Mouse (Mus musculus) neural tube, embryonic 12.5 days (tissue): ENCODE measurements around the gene Nod2. TPM values are rescaled to one million over a fixed set of nuclear protein-coding genes. Genes with fewer than 3 reads are reported as not detected.
"Not testable (repeated sequence)": the region's sequence is repeated elsewhere in the genome, so short reads cannot be mapped to it uniquely, and the experiment has no call there.

ENCODE experiments used
- ATAC-seq: fragments of 200-750 bp; cut with Nextera tagmentation; 2 replicates; pipeline ENCODE4 v1.8.0; 2017; ENCODE audit warnings: low read depth, mild to moderate bottlenecking, moderate TSS enrichment, moderate library complexity; ENCODE audit not compliant: low FRiP score
- H3K27ac ChIP-seq: fragments of 300-500 bp; sonication (generic); 2 replicates; pipeline ENCODE4 v1.5.1; 2016
- H3K27me3 ChIP-seq: fragments of 300-500 bp; sonication (generic); replicated peaks from 2 replicates; pipeline ENCODE4 v1.6.1; 2016; ENCODE audit warnings: mild to moderate bottlenecking
- H3K36me3 ChIP-seq: fragments of 300-500 bp; sonication (generic); 2 replicates; pipeline ENCODE4 v1.6.1; 2016; ENCODE audit warnings: mild to moderate bottlenecking
- H3K4me1 ChIP-seq: fragments of 300-500 bp; sonication (generic); 2 replicates; pipeline ENCODE4 v1.6.1; 2016
- H3K4me2 ChIP-seq: fragments of 300-500 bp; sonication (generic); replicated peaks from 2 replicates; pipeline ENCODE4 v1.6.1; 2016; ENCODE audit warnings: mild to moderate bottlenecking
- H3K4me3 ChIP-seq: fragments of 300-500 bp; sonication (generic); 2 replicates; pipeline ENCODE4 v1.5.1; 2016
- H3K9ac ChIP-seq: fragments of 300-500 bp; sonication (generic); 2 replicates; pipeline ENCODE4 v1.6.1; 2016; ENCODE audit warnings: mild to moderate bottlenecking
- H3K9me3 ChIP-seq: fragments of 300-500 bp; sonication (generic); 2 replicates; pipeline ENCODE4 v1.6.1; 2016; ENCODE audit warnings: mild to moderate bottlenecking
- WGBS: fragments of 180-500 bp; shearing (Covaris S2); methylation state at CpG from one replicate; pipeline ENCODE4 v1.1.7; 2016; 5-methylcytosine and 5-hydroxymethylcytosine counted together
- polyA plus RNA-seq: library from polyadenylated mRNA; unstranded; fragments of >200 nt; fragmentation: Nextera tagmentation; extraction: Ambion mirVana; gene quantifications from 2 replicates; pipeline ENCODE4 v1.2.1, GENCODE M21; 2016

Nod2 gene
- polyA plus RNA-seq, 1 experiment from 2014 or later = 0.16 TPM

DNA sequence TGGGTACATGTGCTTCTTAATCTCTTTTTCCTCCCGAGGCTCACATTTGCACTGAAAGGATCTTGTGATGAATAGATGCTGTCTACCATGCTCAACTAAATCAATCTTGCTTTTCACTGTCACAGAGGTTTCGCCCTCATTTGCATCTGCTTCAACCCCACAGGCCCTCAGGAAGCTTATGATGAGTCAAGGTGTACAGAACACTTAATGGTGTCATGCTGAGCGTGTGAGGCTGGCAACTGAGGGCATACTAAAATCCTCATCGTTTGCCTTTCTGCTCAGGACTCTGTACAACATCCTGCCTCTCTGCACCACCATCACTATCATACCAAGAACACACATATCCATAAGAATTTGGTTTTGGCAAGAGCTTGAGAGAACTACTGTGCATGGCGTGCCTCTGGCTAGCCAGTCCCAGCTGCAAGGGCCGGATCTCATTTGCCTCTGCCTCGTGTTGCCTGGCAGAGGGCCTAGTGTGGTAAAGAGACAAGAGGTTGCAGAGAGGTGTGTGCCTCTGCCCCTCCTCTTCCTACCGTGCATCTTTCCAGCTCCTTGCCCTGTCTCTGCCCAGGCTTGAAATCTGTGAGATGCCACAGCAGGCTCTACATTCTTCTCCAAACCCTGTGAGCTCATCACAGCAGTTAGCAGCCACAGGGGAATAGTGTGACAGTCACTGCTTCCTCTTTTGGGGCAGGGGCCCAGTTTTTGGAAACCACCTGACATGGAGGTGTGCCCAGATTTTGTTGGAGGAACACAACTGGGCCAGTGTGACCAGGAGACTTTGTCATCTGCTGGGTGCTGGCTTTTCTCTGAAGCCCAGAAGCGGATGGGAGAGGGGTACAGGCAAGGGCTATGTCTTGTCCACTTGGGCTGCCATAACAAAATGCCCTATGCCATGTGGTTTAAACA is 9.8 kb upstream of the Nod2 start:
- H3K9ac ChIP-seq = no peak overlapping the region
- no peaks in the 10 kb centered on the region for H3K9me3 ChIP-seq
- WGBS = 74% methylated on average over 9 of the region's 9 CpGs
- no peaks in the 10 kb centered on the region for H3K27me3 ChIP-seq
- no peaks in the 10 kb centered on the region for H3K36me3 ChIP-seq
- no peak overlapping the region for H3K4me2 ChIP-seq
- no peak overlapping the region for H3K4me3 ChIP-seq
- no peak for ATAC-seq
- H3K27ac ChIP-seq = no peak overlapping the region
- H3K4me1 ChIP-seq = no peaks in the 10 kb centered on the region

DNA sequence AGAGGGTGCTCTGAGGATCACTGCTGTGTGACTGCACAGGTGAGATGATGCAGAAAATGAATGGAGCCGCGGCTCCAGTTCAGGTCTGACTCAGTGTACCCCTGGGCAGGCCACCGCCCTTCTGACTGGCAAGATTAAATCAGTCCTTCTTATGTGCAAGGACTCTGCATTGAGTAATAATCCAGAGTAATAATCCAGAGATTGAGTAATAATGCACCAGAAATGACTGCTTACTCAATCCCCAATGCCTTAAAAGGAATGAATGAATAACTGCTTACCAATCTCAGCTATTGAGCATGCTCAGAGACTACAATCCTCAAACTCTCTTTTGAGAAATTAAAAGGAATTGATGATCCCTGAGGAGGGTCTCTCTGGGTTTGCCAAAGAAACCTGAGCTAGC is 8.2 kb upstream of the Nod2 start:
- Histone ChIP-seq H3K4me2 (no peak overlapping the region), H3K4me1 (no peaks in the 10 kb centered on the region), H3K9me3 (no peaks in the 10 kb centered on the region), H3K27ac (no peak overlapping the region), H3K27me3 (no peaks in the 10 kb centered on the region), H3K9ac (no peak overlapping the region), H3K4me3 (no peak overlapping the region), H3K36me3 (no peaks in the 10 kb centered on the region)
- 100% methylated on average over 3 of the region's 3 CpGs for WGBS
- ATAC-seq = no peak

- 67% methylated on average over 5 of the region's 5 CpGs for WGBS
- no peaks in the 10 kb centered on the region for H3K36me3 ChIP-seq
- peaks cover 10% of the 10 kb centered on the region for H3K4me1 ChIP-seq
These were observed 4.2 kb upstream of the Nod2 start for GRCm38 (mm10) chr8:88642734-88643564.

DNA sequence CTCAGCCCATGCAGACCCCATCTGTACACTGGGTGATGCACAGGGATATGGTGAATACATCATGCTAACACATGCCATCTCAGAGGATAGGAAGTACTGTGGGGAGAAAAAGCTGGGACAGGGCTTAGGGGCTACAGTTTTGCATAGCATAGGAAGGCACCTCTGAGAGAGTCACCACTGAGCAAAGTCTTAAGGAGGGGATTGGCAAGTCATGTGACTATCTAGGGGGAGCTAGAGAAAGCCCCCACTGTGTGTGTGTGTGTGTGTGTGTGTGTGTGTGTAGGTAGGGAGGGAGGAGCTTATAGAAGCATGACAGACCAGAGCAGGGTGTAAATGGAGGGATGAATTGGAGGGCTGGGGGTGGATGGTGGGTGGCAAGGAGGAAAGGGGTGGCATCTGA is 1.2 kb downstream of the Nod2 start:
- Histone ChIP-seq H3K36me3 (no peaks in the 10 kb centered on the region), H3K4me2 (0 out of 2 replicates have a peak overlapping the region, but pooled peaks have one; percentile 69), H3K27me3 (peaks cover 5% of the 10 kb centered on the region), H3K4me1 (peaks cover 15% of the 10 kb centered on the region), H3K4me3 (no peak overlapping the region), H3K9ac (no peak overlapping the region), H3K27ac (no peak overlapping the region), H3K9me3 (no peaks in the 10 kb centered on the region)
- ATAC-seq = no peak

More at GRCm38 (mm10) chr8:88642734-88643564, 4.2 kb upstream of the Nod2 start:
- H3K27ac ChIP-seq = no peak overlapping the region
- H3K9me3 ChIP-seq = no peaks in the 10 kb centered on the region
- no peak overlapping the region for H3K9ac ChIP-seq
- no peak for ATAC-seq
- H3K4me2 ChIP-seq = no peak overlapping the region
- H3K4me3 ChIP-seq = no peak overlapping the region
- H3K27me3 ChIP-seq = peaks cover 2% of the 10 kb centered on the region

GRCm38 (mm10) chr8:88650016-88650708 is 3.0 kb downstream of the Nod2 start:
- ATAC-seq = no peak

DNA sequence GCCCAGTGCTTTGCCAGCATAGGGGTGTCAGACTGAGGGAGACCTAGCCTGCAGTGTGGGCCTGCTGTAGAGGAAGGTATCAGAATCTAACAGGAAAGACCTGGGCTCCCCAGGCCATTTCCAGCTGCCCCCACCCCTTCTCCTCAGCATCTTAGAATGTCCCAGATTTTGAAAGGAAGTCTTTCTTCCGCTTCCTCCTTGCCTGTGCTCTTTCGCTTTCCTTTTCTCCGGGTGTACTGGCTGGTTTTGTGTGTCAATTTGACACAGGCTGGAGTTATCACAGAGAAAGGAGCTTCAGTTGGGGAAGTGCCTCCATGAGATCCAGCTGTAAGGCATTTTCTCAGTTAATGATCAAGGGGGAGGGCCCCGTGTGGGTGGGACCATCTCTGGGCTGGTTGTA is 4.0 kb downstream of the Nod2 start:
- H3K4me3 ChIP-seq, H3K4me2 ChIP-seq, H3K27me3 ChIP-seq, H3K9ac ChIP-seq, H3K9me3 ChIP-seq, H3K36me3 ChIP-seq, ATAC-seq, H3K27ac ChIP-seq: not testable (repeated sequence)
- H3K4me1 ChIP-seq = peaks cover 15% of the 10 kb centered on the region
- WGBS = 73% methylated on average over 4 of the region's 4 CpGs

More at GRCm38 (mm10) chr8:88650016-88650708, 3.0 kb downstream of the Nod2 start:
- H3K9ac ChIP-seq = no peak overlapping the region
- no peaks in the 10 kb centered on the region for H3K36me3 ChIP-seq
- H3K4me3 ChIP-seq = no peak overlapping the region
- H3K4me2 ChIP-seq = no peak overlapping the region
- H3K27me3 ChIP-seq = peaks cover 5% of the 10 kb centered on the region
- 82% methylated on average over 6 of the region's 6 CpGs for WGBS
- no peak overlapping the region for H3K27ac ChIP-seq
- no peaks in the 10 kb centered on the region for H3K9me3 ChIP-seq
- H3K4me1 ChIP-seq = peaks cover 15% of the 10 kb centered on the region

GRCm38 (mm10) chr8:88655334-88655733 is 8.2 kb downstream of the Nod2 start:
- H3K4me2 ChIP-seq = no peak overlapping the region
- no peaks in the 10 kb centered on the region for H3K4me1 ChIP-seq
- H3K27me3 ChIP-seq = no peaks in the 10 kb centered on the region; the same call in 1 of the 2 replicates
- no peak overlapping the region for H3K4me3 ChIP-seq
- no peaks in the 10 kb centered on the region for H3K9me3 ChIP-seq
- ATAC-seq = no peak
- no peak overlapping the region for H3K27ac ChIP-seq
- no peak overlapping the region for H3K9ac ChIP-seq
- no peaks in the 10 kb centered on the region for H3K36me3 ChIP-seq

DNA sequence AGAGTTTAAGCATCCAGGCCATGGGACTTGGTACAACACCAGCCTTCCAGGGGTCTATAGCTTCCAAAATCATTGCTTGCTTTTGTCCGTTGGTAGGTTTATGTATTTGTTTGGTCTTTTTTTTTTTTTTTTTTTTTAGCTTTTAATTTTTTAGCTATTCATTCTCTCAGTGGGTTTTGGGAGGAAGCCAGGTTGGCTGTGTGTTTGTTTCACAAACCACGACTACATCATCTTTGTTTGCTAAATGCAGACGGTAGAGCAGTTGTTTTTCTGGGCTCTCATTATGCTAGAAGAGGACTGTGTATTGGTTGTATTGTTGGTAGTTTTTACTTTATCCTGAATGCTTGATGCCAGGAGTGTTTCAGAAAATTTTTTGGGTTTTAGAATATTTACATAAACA is 12.8 kb downstream of the Nod2 start:
- Histone ChIP-seq H3K4me3 (no peak overlapping the region), H3K9me3 (no peaks in the 10 kb centered on the region), H3K36me3 (no peaks in the 10 kb centered on the region), H3K27ac (no peak overlapping the region), H3K27me3 (no peaks in the 10 kb centered on the region), H3K4me2 (no peak overlapping the region), H3K4me1 (no peaks in the 10 kb centered on the region), H3K9ac (no peak overlapping the region)
- no peak for ATAC-seq
- WGBS = 87% methylated on average over 3 of the region's 3 CpGs

DNA sequence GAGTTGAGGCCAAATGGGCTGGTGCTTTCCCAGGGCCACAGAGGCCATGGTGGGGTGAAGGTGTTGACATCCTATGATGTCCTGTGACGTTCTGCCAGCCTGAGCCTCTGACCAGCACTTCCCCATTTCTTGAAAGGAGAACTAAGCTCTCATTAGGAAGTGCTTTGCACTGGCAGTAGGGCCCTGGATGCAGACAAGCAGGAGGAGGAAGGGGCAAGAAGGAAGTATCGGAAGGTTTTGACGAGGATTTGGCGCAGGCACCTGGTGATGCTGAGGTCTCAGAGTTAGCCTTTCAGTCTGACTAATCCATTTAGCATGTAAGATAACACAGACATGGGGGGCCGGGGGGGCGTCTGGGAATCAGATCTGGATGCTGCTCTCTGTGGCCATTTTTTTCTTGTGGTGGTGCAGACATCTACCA is 15.3 kb downstream of the Nod2 start:
- Histone ChIP-seq H3K27me3 (no peaks in the 10 kb centered on the region), H3K4me3 (no peak overlapping the region)
- no peak for ATAC-seq

DNA sequence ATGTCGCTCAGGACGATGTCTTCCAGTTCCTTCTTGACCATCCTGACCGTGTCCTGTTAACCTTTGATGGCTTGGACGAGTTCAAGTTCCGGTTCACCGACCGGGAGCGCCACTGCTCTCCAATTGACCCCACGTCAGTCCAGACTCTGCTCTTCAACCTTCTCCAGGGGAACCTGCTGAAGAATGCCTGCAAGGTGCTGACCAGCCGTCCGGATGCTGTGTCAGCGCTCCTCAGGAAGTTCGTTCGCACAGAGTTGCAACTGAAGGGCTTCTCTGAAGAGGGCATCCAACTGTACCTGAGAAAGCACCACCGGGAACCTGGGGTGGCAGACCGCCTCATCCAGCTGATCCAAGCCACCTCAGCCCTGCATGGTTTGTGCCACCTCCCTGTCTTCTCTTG is 17.0 kb downstream of the Nod2 start:
- H3K4me2 ChIP-seq = no peak overlapping the region
- H3K9ac ChIP-seq = no peak overlapping the region
- H3K4me1 ChIP-seq = peaks cover 6% of the 10 kb centered on the region; the same call in 1 of the 2 replicates
- H3K9me3 ChIP-seq = no peaks in the 10 kb centered on the region
- ATAC-seq = no peak
- WGBS = 78% methylated on average over 16 of the region's 16 CpGs
- H3K36me3 ChIP-seq = no peaks in the 10 kb centered on the region
- H3K27me3 ChIP-seq = no peaks in the 10 kb centered on the region
- H3K4me3 ChIP-seq = no peak overlapping the region
- no peak overlapping the region for H3K27ac ChIP-seq

More for the DNA sequence above, 15.3 kb downstream of the Nod2 start:
- no peak overlapping the region for H3K27ac ChIP-seq
- H3K4me1 ChIP-seq = no peaks in the 10 kb centered on the region
- H3K36me3 ChIP-seq = no peaks in the 10 kb centered on the region
- H3K9me3 ChIP-seq = no peaks in the 10 kb centered on the region
- WGBS = 85% methylated on average over 6 of the region's 6 CpGs
- H3K4me2 ChIP-seq = no peak overlapping the region
- no peak overlapping the region for H3K9ac ChIP-seq

GRCm38 (mm10) chr8:88664947-88665346 is 17.8 kb downstream of the Nod2 start:
- ATAC-seq = no peak
- Histone ChIP-seq H3K9me3 (no peaks in the 10 kb centered on the region), H3K27me3 (no peaks in the 10 kb centered on the region), H3K27ac (no peak overlapping the region), H3K4me3 (no peak overlapping the region), H3K4me1 (peaks cover 6% of the 10 kb centered on the region; the same call in 1 of the 2 replicates), H3K9ac (no peak overlapping the region), H3K4me2 (no peak overlapping the region), H3K36me3 (no peaks in the 10 kb centered on the region)
- WGBS = 87% methylated on average over 19 of the region's 19 CpGs

GRCm38 (mm10) chr8:88666435-88666834 is 19.3 kb downstream of the Nod2 start:
- no peak for ATAC-seq
- Histone ChIP-seq H3K4me2 (no peak overlapping the region), H3K4me1 (peaks cover 6% of the 10 kb centered on the region; the same call in 1 of the 2 replicates), H3K27ac (no peak overlapping the region), H3K4me3 (no peak overlapping the region), H3K27me3 (no peaks in the 10 kb centered on the region), H3K9ac (no peak overlapping the region), H3K36me3 (no peaks in the 10 kb centered on the region), H3K9me3 (no peaks in the 10 kb centered on the region)
- WGBS = 80% methylated on average over 1 of the region's 1 CpGs
